Mouse (Mus musculus) frontal cortex, postnatal 14 days (tissue): Measurements from ENCODE around the gene Dolk.

Experiments
- DNase-seq, 2 experiments: peaks; one replicate each; pipeline ENCODE4 v3.0.0; 2022; ENCODE audit warnings: low spot score in 2 of 2

Gene Dolk

GRCm38 (mm10) chr2:30267466-30267865, 18.7 kb downstream of the Dolk start:
- DNase-seq = no peak

GRCm38 (mm10) chr2:30266392-30266941, 19.7 kb downstream of the Dolk start:
- no peak for DNase-seq

DNA sequence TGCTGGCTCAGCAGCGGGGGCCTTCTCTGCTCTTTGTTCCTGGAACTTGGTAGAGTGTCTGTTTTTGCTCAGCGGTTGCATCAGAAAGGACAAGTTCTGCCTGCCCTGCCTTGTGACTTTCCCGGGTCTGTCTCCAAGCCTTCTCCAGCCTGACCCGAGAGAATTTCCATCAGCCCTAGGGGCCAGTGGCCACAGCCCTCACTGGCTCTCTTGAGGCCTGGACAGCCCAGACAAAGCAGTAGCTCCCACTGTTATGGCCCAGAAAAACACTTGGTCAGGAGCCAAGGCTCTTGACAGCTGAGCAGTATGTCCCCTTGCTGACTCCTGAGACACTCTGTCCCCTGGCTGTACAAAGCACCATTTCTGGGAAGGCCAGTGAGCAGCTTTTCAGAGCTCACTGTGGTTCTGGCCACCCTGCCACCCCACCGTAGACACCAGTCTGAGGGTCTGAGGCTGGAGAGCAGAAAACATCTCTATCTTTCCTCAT, 20.3 kb downstream of the Dolk start, which contains the start of gene Phyhd1:
Phyhd1 (plus strand) TSS at position 437 of the 487 bp plus-strand sequence.
- DNase-seq = peak; percentile 48 to 64

- no peak for DNase-seq
Observed at GRCm38 (mm10) chr2:30264671-30265519, 21.2 kb downstream of the Dolk start.

- DNase-seq = no peak
Observed at GRCm38 (mm10) chr2:30263811-30264210, 22.3 kb downstream of the Dolk start.

DNA sequence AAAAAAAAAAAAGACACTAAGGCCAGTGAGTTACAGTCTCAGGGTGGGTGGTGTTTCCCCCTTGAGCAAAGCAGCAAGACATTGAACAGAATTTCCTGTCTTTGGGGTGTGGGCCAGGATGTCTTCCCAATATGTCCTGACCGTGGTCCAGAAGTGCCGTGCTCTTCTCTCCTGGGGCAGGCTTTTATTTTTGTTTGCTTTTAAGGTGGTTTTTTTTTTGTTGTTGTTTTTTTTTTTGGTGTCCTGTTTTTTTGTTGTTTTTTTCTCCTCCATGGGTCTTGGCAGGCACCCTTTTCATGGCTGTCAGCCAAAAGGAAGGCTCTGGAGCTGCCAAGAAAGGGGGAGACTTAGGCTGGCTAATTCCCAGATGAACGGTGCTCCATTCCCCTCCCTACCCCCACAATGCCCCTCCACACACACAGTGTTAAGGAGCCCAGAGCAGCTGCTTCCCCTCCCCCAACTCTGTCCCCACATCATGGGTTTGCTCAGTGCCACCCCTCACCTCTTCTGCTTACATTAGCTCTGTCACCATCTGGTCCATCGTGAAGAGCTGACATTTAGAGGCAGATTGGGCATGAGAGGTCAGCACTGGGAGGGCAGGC, 23.2 kb downstream of the Dolk start:
- peak; percentile 47 to 57 for DNase-seq

DNA sequence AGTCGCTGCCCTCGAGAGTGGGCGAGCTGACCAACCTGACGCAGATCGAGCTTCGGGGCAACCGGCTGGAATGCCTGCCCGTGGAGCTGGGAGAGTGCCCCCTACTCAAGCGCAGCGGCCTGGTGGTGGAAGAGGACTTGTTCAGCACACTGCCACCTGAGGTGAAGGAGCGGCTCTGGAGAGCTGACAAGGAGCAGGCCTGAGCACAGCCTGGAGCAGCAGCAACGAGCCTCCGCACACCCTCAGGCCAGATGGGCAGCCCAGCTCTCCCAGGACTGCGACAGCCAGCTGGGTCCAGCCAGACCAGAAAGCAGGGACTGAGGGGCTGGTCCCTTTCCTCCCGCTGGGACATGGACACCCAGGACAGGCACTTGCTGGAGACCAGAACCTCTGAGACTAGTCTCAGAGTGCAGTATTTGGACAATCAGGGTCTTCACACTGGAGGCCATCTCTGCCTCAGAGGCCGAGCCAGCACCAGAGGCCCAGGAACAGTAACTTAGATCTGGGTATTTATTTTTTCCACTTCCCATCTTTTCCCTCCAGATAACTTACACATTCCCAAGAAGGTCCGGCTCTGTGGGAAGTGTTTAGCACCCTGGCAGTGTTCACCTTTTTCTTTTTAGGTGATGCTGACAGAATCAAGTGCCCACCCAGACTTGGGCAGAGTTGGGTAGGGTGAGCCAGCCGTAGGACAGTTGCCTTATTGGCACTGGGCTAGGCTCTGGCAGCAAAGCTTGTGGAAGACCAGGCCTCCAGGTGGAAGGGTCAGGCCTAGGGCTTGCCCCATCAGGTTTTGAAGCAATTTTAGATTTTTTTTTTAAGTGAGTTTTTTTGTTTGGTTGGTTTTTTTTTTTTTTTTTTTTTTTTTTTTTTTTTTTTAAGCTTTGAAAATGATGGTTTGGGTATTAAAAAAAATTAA, 24.0 kb downstream of the Dolk start:
- no peak for DNase-seq

- DNase-seq = no peak
Observed at GRCm38 (mm10) chr2:30261064-30261736, 24.9 kb downstream of the Dolk start.

DNA sequence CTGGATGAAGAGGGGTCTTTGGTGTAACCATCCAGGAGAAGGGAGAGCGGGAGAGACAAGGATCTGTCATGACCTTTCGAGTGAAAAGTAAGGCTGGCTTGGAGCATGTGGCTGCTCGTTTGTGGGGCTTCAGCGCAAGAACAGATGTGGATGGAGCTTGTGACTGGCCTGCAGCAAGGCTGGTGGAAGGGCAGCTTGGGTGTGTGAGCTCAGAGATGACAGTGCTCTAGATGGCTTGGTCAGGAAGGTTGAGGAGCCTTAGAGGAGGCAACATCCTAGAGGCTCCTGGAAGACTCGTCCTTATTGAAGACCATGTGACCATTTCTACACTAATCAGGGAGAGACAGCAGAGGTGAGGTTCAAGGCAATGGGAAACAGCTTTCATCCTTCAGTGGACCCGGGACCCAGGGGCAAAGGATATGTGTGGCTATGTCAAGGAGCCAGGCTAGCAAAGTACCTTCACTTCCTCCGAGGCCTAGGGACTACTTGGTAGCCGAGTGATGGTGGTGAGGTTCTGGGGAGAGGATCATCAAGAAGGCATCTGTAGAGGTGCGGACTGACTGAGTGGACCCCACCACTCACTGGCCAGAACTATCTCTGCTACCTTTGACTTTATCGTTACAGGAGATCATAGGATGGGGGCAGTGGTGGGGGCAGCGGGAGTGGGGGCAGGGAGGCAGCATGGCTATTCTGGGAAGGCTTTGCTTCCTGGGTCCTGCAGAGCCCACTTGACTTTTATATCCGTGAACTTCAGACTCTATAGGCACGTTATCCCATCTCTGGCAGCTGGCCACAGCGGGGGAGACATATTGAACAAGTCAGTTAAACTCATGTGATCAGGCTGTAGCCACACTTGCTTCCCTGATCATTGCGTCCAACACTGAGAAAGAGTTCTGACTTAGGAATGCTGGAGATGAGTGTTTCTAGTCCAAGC, 26.7 kb downstream of the Dolk start:
- no peak for DNase-seq

DNA sequence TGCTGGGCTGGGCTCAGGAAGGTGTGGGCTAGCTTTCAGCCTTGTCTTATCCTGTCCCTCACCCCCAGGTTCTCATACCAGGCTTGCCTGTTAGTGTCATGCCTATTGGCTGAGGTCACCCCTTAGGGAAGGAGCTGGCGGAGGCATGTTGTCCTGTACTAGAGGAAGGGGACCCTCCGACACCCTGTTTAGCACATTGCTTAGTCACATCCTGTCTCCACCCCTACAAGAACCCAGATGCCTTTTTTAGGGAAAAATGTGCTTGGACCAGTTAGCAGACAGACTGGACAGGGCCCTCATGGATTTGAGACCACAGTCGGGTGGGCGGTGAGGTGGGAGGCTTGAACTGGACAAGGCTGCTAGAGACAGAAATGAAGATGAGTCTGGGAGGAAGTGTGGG, 27.5 kb downstream of the Dolk start:
- no peak for DNase-seq

- DNase-seq = no peak
Observed at GRCm38 (mm10) chr2:30257699-30258460, 28.3 kb downstream of the Dolk start.

- DNase-seq = no peak
Observed at GRCm38 (mm10) chr2:30256616-30257350, 29.4 kb downstream of the Dolk start.

DNA sequence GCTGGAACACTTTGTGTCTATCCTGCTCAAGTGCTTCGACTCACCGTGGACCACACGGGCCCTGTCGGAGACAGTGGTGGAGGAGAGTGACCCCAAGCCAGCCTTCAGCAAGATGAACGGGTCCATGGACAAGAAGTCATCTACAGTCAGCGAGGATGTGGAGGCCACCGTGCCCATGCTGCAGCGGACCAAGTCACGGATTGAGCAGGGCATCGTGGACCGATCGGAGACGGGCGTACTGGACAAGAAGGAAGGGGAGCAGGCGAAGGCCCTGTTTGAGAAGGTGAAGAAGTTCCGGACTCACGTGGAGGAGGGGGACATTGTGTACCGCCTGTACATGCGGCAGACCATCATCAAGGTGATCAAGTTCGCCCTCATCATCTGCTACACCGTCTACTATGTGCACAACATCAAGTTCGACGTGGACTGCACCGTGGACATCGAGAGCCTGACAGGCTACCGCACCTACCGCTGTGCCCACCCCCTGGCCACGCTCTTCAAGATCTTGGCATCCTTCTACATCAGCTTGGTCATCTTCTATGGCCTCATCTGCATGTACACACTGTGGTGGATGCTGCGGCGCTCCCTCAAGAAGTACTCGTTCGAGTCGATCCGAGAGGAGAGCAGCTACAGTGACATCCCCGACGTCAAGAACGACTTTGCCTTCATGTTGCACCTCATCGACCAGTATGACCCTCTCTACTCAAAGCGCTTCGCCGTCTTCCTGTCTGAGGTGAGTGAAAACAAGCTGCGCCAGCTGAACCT, 30.3 kb downstream of the Dolk start:
- DNase-seq = no peak

DNA sequence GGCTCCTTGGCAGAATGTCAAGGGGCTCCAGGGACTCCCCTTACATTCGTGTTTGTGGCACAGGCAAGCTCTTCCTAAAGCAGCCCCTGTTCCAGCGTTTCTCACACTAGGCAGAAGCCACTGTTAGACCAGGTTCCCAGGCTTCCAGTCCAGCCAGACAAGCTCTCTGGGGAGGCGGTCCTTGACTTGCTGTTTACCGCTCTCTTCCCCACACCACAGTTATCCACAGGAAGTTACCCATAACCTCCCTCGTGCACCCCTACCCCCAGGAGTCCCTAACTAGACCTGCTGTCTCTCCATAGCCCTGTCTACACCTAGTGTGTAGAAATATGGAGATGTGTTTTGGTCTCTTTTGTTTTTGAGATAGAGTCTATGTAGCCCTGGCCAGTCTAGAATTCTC, 32.3 kb downstream of the Dolk start:
- DNase-seq = no peak

DNA sequence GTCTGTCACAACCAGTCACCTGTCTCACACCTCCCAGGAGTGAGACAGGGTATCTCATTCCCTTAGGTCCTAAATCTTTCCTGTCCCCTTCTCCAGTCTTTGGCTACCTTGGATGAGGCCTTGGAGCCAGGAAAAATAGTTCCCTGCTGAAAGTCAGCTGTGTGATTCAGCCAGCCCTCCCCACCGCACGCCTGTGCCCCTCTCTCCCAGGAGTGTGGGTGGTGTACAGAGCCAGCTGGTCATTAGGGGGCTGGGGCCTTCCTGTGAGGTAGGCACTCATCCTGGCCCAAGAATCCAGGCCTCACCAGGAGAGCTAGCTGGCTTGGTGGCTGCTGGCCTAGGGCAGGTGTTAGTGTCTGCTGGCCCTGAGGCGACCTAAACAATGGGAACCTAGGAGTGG, 33.6 kb downstream of the Dolk start:
- no peak for DNase-seq

- DNase-seq = no peak
Observed at GRCm38 (mm10) chr2:30251417-30252104, 34.6 kb downstream of the Dolk start.
